In the genomic region with DNA sequence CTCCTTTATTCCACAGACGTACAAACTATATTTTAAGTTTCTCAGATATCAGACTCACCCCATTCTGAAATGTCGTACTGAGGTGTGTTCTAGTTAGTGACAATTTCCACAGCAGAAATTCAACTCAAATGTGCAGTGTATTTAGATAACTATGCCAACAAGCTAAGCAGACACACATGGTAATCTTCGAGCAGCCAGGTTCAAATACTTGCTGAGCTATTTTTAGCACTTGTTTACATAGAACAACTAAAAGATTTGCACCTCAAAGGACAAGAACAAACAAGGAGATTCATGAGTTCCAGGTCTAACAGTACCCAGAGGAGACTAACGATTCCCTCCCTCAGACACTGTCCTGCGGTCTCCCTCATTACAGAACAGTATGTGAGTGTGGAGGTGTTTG, we compare ENCODE assay signal across 26 mouse cellular contexts. TPM values are rescaled to one million over a fixed set of nuclear protein-coding genes. Genes with fewer than 3 reads are reported as not detected.
DNase-seq lines count a peak whose midpoint lies in the region; ATAC-seq and TF ChIP-seq lines count a peak whose summit lies in the region.
"Had no signal": no experiment of that assay in that cellular context is flagged by ENCODE, and none has a peak within 500 bp of the region (broad histone marks: within the 10 kb centered on the region; RNA-seq: fewer than 3 reads in every experiment).

No protein-coding gene starts in this region.

- H3K4me3 ChIP-seq in heart, adult 2 months, result no peak overlapping the region
- H3K4me3 ChIP-seq in heart, embryonic 11.5 days (ENCODE audit: low read depth, low read length), result no peak overlapping the region
- no peak overlapping the region for H3K4me3 ChIP-seq in heart, embryonic 16.5 days (ENCODE audit: low read length)
- H3K4me3 ChIP-seq in midbrain, embryonic 11.5 days (ENCODE audit: low read depth, low read length), result no peak overlapping the region
- H3K4me3 ChIP-seq in midbrain, embryonic 16.5 days (ENCODE audit: low read depth, low read length), result no peak overlapping the region
- H3K4me3 ChIP-seq: forebrain, embryonic 10.5 days; forebrain, embryonic 13.5 days had no signal

- no peak overlapping the region for H3K9ac ChIP-seq in heart, adult 2 months (ENCODE audit: low read depth, low read length)
- no peak overlapping the region for H3K9ac ChIP-seq in heart, embryonic 11.5 days (ENCODE audit: low read depth, low read length)
- H3K9ac ChIP-seq in heart, embryonic 16.5 days (ENCODE audit: low read length), result no peak overlapping the region
- H3K9ac ChIP-seq in midbrain, embryonic 11.5 days (ENCODE audit: low read length), result no peak overlapping the region
- no peak overlapping the region for H3K9ac ChIP-seq in midbrain, embryonic 16.5 days (ENCODE audit: low read depth, low read length)
- H3K9ac ChIP-seq: forebrain, embryonic 13.5 days; hindbrain, embryonic 14.5 days had no signal

- intact Hi-C loops in heart, adult 2 months (cut with DNase I), result no loop called here

- no peak for TF ChIP-seq CTCF in heart, adult 2 months (IDR thresholded peaks at IDR 0.05)

- DNase-seq in heart, adult 2 months, result no peak
- no peak for DNase-seq in heart, postnatal 4 days
- peak; percentile 54 for DNase-seq in midbrain, embryonic 11.5 days (ENCODE audit: low spot score, missing footprints)
- DNase-seq: adrenal gland, postnatal 10 days; adrenal gland, postnatal 36 days; B cell, adult 2 months; cerebellum, adult 18-20 months; cerebellum, adult 9-10 months; cerebellum, postnatal 14 days; gastrocnemius, postnatal 25 days; heart, postnatal 10 days; heart, postnatal 36 days; kidney, adult 11 months; kidney, adult 8-10 months had no signal

- no peaks in the 10 kb centered on the region for H3K79me2 ChIP-seq in heart, adult 2 months (replicated peaks; ENCODE audit: control insufficient read depth, insufficient read depth, low read length)

- no peak overlapping the region for H3K4me2 ChIP-seq in heart, embryonic 11.5 days
- no peak overlapping the region for H3K4me2 ChIP-seq in heart, embryonic 16.5 days (ENCODE audit: low read depth, low read length)
- H3K4me2 ChIP-seq in midbrain, embryonic 11.5 days, result no peak overlapping the region
- H3K4me2 ChIP-seq in midbrain, embryonic 16.5 days (ENCODE audit: low read length), result no peak overlapping the region
- H3K4me2 ChIP-seq: forebrain, embryonic 13.5 days; hindbrain, embryonic 14.5 days had no signal

- H3K36me3 ChIP-seq in heart, adult 2 months (ENCODE audit: control insufficient read depth, insufficient read depth, low read length), result peaks cover 7% of the 10 kb centered on the region
- H3K36me3 ChIP-seq in heart, embryonic 11.5 days (ENCODE audit: control insufficient read depth, insufficient read depth, low read length), result no peaks in the 10 kb centered on the region
- H3K36me3 ChIP-seq in heart, embryonic 16.5 days (ENCODE audit: control insufficient read depth, insufficient read depth), result 0 out of 2 replicates have a peak, but pooled peaks cover 5% of the 10 kb centered on the region
- H3K36me3 ChIP-seq in midbrain, embryonic 11.5 days (ENCODE audit: control insufficient read depth, insufficient read depth, low read length), result no peaks in the 10 kb centered on the region
- H3K36me3 ChIP-seq in midbrain, embryonic 16.5 days (ENCODE audit: control insufficient read depth, insufficient read depth, low read length), result no peaks in the 10 kb centered on the region
- H3K36me3 ChIP-seq: G1E had no signal

- H3K4me1 ChIP-seq in heart, adult 2 months (ENCODE audit: control insufficient read depth, insufficient read depth, low read length), result peaks cover 3% of the 10 kb centered on the region; the same call in 1 of the 2 replicates
- H3K4me1 ChIP-seq in heart, embryonic 11.5 days (ENCODE audit: control insufficient read depth, insufficient read depth, low read length), result peaks cover 2% of the 10 kb centered on the region; the same call in 1 of the 2 replicates
- H3K4me1 ChIP-seq in heart, embryonic 16.5 days (ENCODE audit: control insufficient read depth, insufficient read depth, low read length), result peaks cover 25% of the 10 kb centered on the region
- H3K4me1 ChIP-seq in midbrain, embryonic 11.5 days (ENCODE audit: control insufficient read depth, insufficient read depth, low read length), result no peaks in the 10 kb centered on the region
- no peaks in the 10 kb centered on the region for H3K4me1 ChIP-seq in midbrain, embryonic 16.5 days (ENCODE audit: control insufficient read depth, insufficient read depth, low read length)
- H3K4me1 ChIP-seq: forebrain, embryonic 10.5 days had no signal

- WGBS in heart, adult 2 months, result 65% methylated on average over 5 of the region's 5 CpGs
- WGBS in heart, embryonic 11.5 days (ENCODE audit: insufficient replicate concordance), result 72% methylated on average over 5 of the region's 5 CpGs
- WGBS in heart, embryonic 16.5 days, result 48% methylated on average over 5 of the region's 5 CpGs
- WGBS in midbrain, embryonic 11.5 days, result 86% methylated on average over 5 of the region's 5 CpGs
- 78% methylated on average over 5 of the region's 5 CpGs for WGBS in midbrain, embryonic 16.5 days

- no peak for TF ChIP-seq EP300 in heart, adult 2 months (IDR thresholded peaks at IDR 0.05; ENCODE audit: insufficient read depth, low read depth, low read length)

- no peak for TF ChIP-seq POLR2A in heart, adult 2 months (IDR thresholded peaks at IDR 0.05; ENCODE audit: insufficient read depth, low read depth, low read length)

- peak overlapping the region; percentile 92 for H3K27ac ChIP-seq in heart, adult 2 months
- H3K27ac ChIP-seq in heart, embryonic 11.5 days (ENCODE audit: low read depth, low read length), result no peak overlapping the region
- peak overlapping the region; percentile 68 for H3K27ac ChIP-seq in heart, embryonic 16.5 days (ENCODE audit: low read length)
- no peak overlapping the region for H3K27ac ChIP-seq in midbrain, embryonic 11.5 days (ENCODE audit: low read depth, low read length)
- H3K27ac ChIP-seq in midbrain, embryonic 16.5 days (ENCODE audit: low read length), result no peak overlapping the region
- H3K27ac ChIP-seq: forebrain, embryonic 10.5 days; forebrain, embryonic 13.5 days; hindbrain, embryonic 14.5 days; hindbrain, postnatal 0 days had no signal

- H3K27me3 ChIP-seq in heart, adult 2 months (ENCODE audit: control insufficient read depth, insufficient read depth, low read length), result no peaks in the 10 kb centered on the region
- no peaks in the 10 kb centered on the region for H3K27me3 ChIP-seq in heart, embryonic 11.5 days (ENCODE audit: control insufficient read depth, insufficient read depth, low read length)
- H3K27me3 ChIP-seq in heart, embryonic 16.5 days (ENCODE audit: control insufficient read depth, insufficient read depth, low read length), result no peaks in the 10 kb centered on the region
- H3K27me3 ChIP-seq in midbrain, embryonic 11.5 days (ENCODE audit: control insufficient read depth, insufficient read depth, low read length), result no peaks in the 10 kb centered on the region
- H3K27me3 ChIP-seq in midbrain, embryonic 16.5 days (ENCODE audit: control insufficient read depth, insufficient read depth, low read depth, low read length), result no peaks in the 10 kb centered on the region
- H3K27me3 ChIP-seq: CH12.LX; forebrain, embryonic 13.5 days; Patski had no signal

- no peaks in the 10 kb centered on the region; the same call in 1 of the 2 replicates for H3K9me3 ChIP-seq in heart, embryonic 11.5 days (replicated peaks; ENCODE audit: control insufficient read depth, low read length)
- H3K9me3 ChIP-seq in heart, embryonic 16.5 days (replicated peaks; ENCODE audit: control insufficient read depth, low read length), result peaks cover 3% of the 10 kb centered on the region; the same call in 1 of the 2 replicates
- no peaks in the 10 kb centered on the region for H3K9me3 ChIP-seq in midbrain, embryonic 11.5 days (ENCODE audit: control insufficient read depth, low read length)
- H3K9me3 ChIP-seq in midbrain, embryonic 16.5 days (replicated peaks; ENCODE audit: control insufficient read depth, low read length, poor library complexity, severe bottlenecking), result no peaks in the 10 kb centered on the region
- H3K9me3 ChIP-seq: G1E had no signal

- ATAC-seq in heart, embryonic 11.5 days (replicated peaks; ENCODE audit: insufficient number of reproducible peaks, low FRiP score, low TSS enrichment), result no peak
- no peak for ATAC-seq in heart, embryonic 16.5 days (replicated peaks; ENCODE audit: extremely low read depth, insufficient read depth, low FRiP score)
- ATAC-seq in midbrain, embryonic 11.5 days (ENCODE audit: low FRiP score), result no peak
- ATAC-seq in midbrain, embryonic 16.5 days, result no peak
- ATAC-seq: forebrain, embryonic 13.5 days; forebrain, embryonic 16.5 days; hindbrain, postnatal 0 days; inflammation-experienced regulatory T-cells, adult 6 months; Patski had no signal

RNA-seq across cellular contexts. Expression of a gene that starts 11.3 kb away (rescaled TPM):
- 100 to 1,000 TPM; 174 to 203 TPM for total RNA-seq in heart, adult 2 months (2021)
- 216 and 276 TPM in 2 replicates for polyA plus RNA-seq in heart, adult 2 months (2012; rRNA removed)
- 0.45 and 0.66 TPM in 2 replicates for polyA plus RNA-seq in heart, embryonic 11.5 days (2014; fragmentation: Nextera tagmentation; extraction: Ambion mirVana)
- 16.6 and 17.9 TPM in 2 replicates for polyA plus RNA-seq in heart, embryonic 16.5 days (2015; fragmentation: Nextera tagmentation; extraction: Ambion mirVana)
- total RNA-seq in heart, postnatal 4 days (2021), result 10 to 100 TPM; 69.8 to 85.1 TPM
- 0.66 and 1.0 TPM in 2 replicates for polyA plus RNA-seq in midbrain, embryonic 11.5 days (2014; fragmentation: Nextera tagmentation; extraction: Ambion mirVana)
- polyA plus RNA-seq in midbrain, embryonic 16.5 days (2015; fragmentation: Nextera tagmentation; extraction: Ambion mirVana), result 8.2 and 10.0 TPM in 2 replicates
- total RNA-seq: CH12.LX had no signal
- polyA plus RNA-seq: G1E had no signal

RNA-seq across cellular contexts. Expression of a gene that starts 43.5 kb away (rescaled TPM):
- total RNA-seq in heart, adult 2 months (2021), result 10 to 100 TPM; 70.8 to 81.9 TPM
- polyA plus RNA-seq in heart, adult 2 months (2012; rRNA removed), result 22.4 and 49.3 TPM in 2 replicates
- polyA plus RNA-seq in heart, embryonic 11.5 days (2014; fragmentation: Nextera tagmentation; extraction: Ambion mirVana), result 40.2 and 48.3 TPM in 2 replicates
- 33.3 and 33.7 TPM in 2 replicates for polyA plus RNA-seq in heart, embryonic 16.5 days (2015; fragmentation: Nextera tagmentation; extraction: Ambion mirVana)
- 10 to 100 TPM; 82.8 to 89.2 TPM for total RNA-seq in heart, postnatal 4 days (2021)
- polyA plus RNA-seq in midbrain, embryonic 11.5 days (2014; fragmentation: Nextera tagmentation; extraction: Ambion mirVana), result 68.8 and 78.9 TPM in 2 replicates
- 76.5 and 84.0 TPM in 2 replicates for polyA plus RNA-seq in midbrain, embryonic 16.5 days (2015; fragmentation: Nextera tagmentation; extraction: Ambion mirVana)

Comparison
In these comparisons a context has a peak if more than half of its experiments do, and no peak if none do; other contexts are left out.
1. H3K27ac ChIP-seq: peak in heart, adult 2 months (single experiment) and heart, embryonic 16.5 days (single experiment); none in heart, embryonic 11.5 days (single experiment), midbrain, embryonic 11.5 days (single experiment) and midbrain, embryonic 16.5 days (single experiment).
2. RNA of a gene that starts 11.3 kb away (polyA plus RNA-seq): 216 to 276 TPM in heart, adult 2 months; 16.6 to 17.9 TPM in heart, embryonic 16.5 days, 8.2 to 10.0 TPM in midbrain, embryonic 16.5 days, 0.45 to 0.66 TPM in heart, embryonic 11.5 days and 0.66 to 1.0 TPM in midbrain, embryonic 11.5 days; every median in the first group is over 10 times any median in the second.